Mouse (Mus musculus) liver, embryonic 16.5 days (tissue): Measurements from ENCODE around the gene Tmem242. TPM values are rescaled to one million over a fixed set of nuclear protein-coding genes. Genes with fewer than 3 reads are reported as not detected.
"Not testable (repeated sequence)": the region's sequence is repeated elsewhere in the genome, so short reads cannot be mapped to it uniquely, and the experiment has no call there.

ENCODE experiments used
- ATAC-seq: fragments of 200-750 bp; cut with Nextera tagmentation; 2 replicates; pipeline ENCODE4 v1.8.0; 2017; ENCODE audit warnings: low read depth, mild to moderate bottlenecking, moderate number of reproducible peaks, moderate library complexity
- H3K27ac ChIP-seq: fragments of 300-500 bp; sonication (generic); 2 replicates; pipeline ENCODE4 v1.5.1; 2014; ENCODE audit warnings: mild to moderate bottlenecking, low read length
- H3K27me3 ChIP-seq: fragments of 300-500 bp; sonication (generic); 2 replicates; pipeline ENCODE4 v1.6.1; 2014; ENCODE audit warnings: low read depth, low read length, mixed read lengths; ENCODE audit not compliant: control insufficient read depth, insufficient read depth
- H3K36me3 ChIP-seq: fragments of 300-500 bp; sonication (generic); 2 replicates; pipeline ENCODE4 v1.6.1; 2014; ENCODE audit warnings: mild to moderate bottlenecking; ENCODE audit not compliant: control insufficient read depth, insufficient read depth
- H3K4me1 ChIP-seq: fragments of 300-500 bp; sonication (generic); 2 replicates; pipeline ENCODE4 v1.6.1; 2014; ENCODE audit warnings: low read depth, low read length, mixed read lengths; ENCODE audit not compliant: control insufficient read depth
- H3K4me2 ChIP-seq: fragments of 300-500 bp; sonication (generic); 2 replicates; pipeline ENCODE4 v1.6.1; 2014; ENCODE audit warnings: low read depth, low read length, mixed read lengths
- H3K4me3 ChIP-seq: fragments of 300-500 bp; sonication (generic); 2 replicates; pipeline ENCODE4 v1.5.1; 2014; ENCODE audit warnings: low read depth, mild to moderate bottlenecking, low read length
- H3K9ac ChIP-seq: fragments of 300-500 bp; sonication (generic); 2 replicates; pipeline ENCODE4 v1.6.1; 2014; ENCODE audit warnings: low read depth, low read length
- H3K9me3 ChIP-seq: fragments of 300-500 bp; sonication (generic); replicated peaks from 2 replicates; pipeline ENCODE4 v1.6.1; 2016; ENCODE audit warnings: low read length; ENCODE audit not compliant: control insufficient read depth
- WGBS: fragments of 180-500 bp; shearing (Covaris S2); extraction: QIAGEN DNeasy Blood & Tissue Kit; methylation state at CpG from one replicate; pipeline ENCODE4 v1.1.7; 2014; ENCODE audit not compliant: insufficient replicate concordance; 5-methylcytosine and 5-hydroxymethylcytosine counted together
- polyA plus RNA-seq: library from polyadenylated mRNA; unstranded; fragments of >200 nt; fragmentation: Nextera tagmentation; extraction: Ambion mirVana; gene quantifications from 2 replicates; pipeline ENCODE4 v1.2.1, GENCODE M21; 2015

Gene Tmem242
- polyA plus RNA-seq, 1 experiment from 2014 or later, result 43.0 TPM

- Histone ChIP-seq H3K36me3 (no peaks in the 10 kb centered on the region), H3K27ac (no peak overlapping the region), H3K4me2 (no peak overlapping the region), H3K9me3 (no peaks in the 10 kb centered on the region), H3K4me3 (no peak overlapping the region), H3K9ac (no peak overlapping the region), H3K27me3 (peaks cover 9% of the 10 kb centered on the region; the same call in 1 of the 2 replicates), H3K4me1 (no peaks in the 10 kb centered on the region)
- ATAC-seq, result no peak
- WGBS, result 61% methylated on average over 4 of the region's 4 CpGs
Observed at GRCm38 (mm10) chr17:5453657-5454056, 13.6 kb upstream of the Tmem242 start.

- H3K27me3 ChIP-seq, result peaks cover 8% of the 10 kb centered on the region
- H3K4me3 ChIP-seq, result no peak overlapping the region
- H3K9ac ChIP-seq, result no peak overlapping the region
- WGBS, result 49% methylated on average over 5 of the region's 5 CpGs
- no peak overlapping the region for H3K27ac ChIP-seq
- no peaks in the 10 kb centered on the region for H3K36me3 ChIP-seq
- no peak overlapping the region for H3K4me2 ChIP-seq
- ATAC-seq, result no peak
- no peaks in the 10 kb centered on the region for H3K9me3 ChIP-seq
- H3K4me1 ChIP-seq, result peaks cover 10% of the 10 kb centered on the region
Observed at GRCm38 (mm10) chr17:5443751-5444150, 3.7 kb upstream of the Tmem242 start.

DNA sequence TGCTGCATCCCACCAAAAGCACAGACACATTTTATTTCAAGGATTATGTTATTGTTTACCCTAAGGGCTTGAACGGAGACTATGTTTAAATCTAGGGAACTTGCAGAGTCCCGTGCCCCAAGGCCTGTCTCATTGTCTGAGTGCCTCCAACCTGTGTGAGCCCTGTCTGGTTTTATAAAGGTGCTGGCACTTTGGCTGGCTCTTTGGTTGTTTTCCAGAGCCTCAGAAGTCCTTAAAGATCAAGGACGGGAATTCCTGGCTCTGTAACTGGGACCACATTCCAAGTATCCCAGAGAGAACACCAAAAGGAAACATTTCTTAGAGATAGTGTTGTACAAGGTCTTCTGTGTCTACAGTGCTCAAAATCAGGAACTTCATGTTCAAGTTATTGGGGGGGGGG lies 3.2 kb upstream of the Tmem242 start:
- H3K27ac ChIP-seq, result no peak overlapping the region
- WGBS, result 51% methylated on average over 3 of the region's 3 CpGs
- H3K27me3 ChIP-seq, result peaks cover 8% of the 10 kb centered on the region
- H3K4me1 ChIP-seq, result peaks cover 10% of the 10 kb centered on the region
- H3K9ac ChIP-seq, result no peak overlapping the region
- H3K36me3 ChIP-seq, result no peaks in the 10 kb centered on the region
- no peak overlapping the region for H3K4me3 ChIP-seq
- no peak overlapping the region for H3K4me2 ChIP-seq
- H3K9me3 ChIP-seq, result no peaks in the 10 kb centered on the region
- no peak for ATAC-seq

GRCm38 (mm10) chr17:5442403-5442802 lies 2.3 kb upstream of the Tmem242 start:
- H3K27ac ChIP-seq, H3K27me3 ChIP-seq, H3K9me3 ChIP-seq, H3K4me2 ChIP-seq, H3K36me3 ChIP-seq, H3K4me3 ChIP-seq, ATAC-seq, H3K9ac ChIP-seq: not testable (repeated sequence)
- H3K4me1 ChIP-seq, result peaks cover 10% of the 10 kb centered on the region
- WGBS, result 50% methylated on average over 5 of the region's 5 CpGs

DNA sequence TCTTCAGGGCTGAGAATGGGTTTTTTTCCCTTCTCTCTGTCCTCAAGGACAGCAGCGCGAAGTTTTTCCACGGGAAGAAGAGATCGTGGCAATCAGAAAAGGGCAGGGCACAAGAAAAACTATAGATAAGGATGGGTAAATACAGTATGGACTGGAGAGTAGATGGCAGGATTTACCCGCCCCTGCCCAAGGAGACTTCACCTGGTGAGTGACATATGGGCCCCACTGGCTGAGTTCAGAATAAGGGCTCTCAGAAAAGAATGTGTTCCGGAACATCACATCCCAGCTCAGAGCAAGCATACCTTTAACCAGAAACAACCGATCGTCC lies 264 bp downstream of the Tmem242 start:
- peak overlapping the region; percentile 33; the same call in 1 of the 2 replicates for H3K27ac ChIP-seq
- no peaks in the 10 kb centered on the region for H3K9me3 ChIP-seq
- peak overlapping the region; percentile 67 for H3K4me2 ChIP-seq
- no peaks in the 10 kb centered on the region for H3K27me3 ChIP-seq
- H3K4me3 ChIP-seq, result peak overlapping the region; percentile 71
- peak; percentile 44 for ATAC-seq
- WGBS, result under 1% methylated on average over 8 of the region's 8 CpGs
- H3K4me1 ChIP-seq, result peaks cover 10% of the 10 kb centered on the region
- H3K36me3 ChIP-seq, result no peaks in the 10 kb centered on the region
- peak overlapping the region; percentile 67 for H3K9ac ChIP-seq

- no peak overlapping the region for H3K9ac ChIP-seq
- WGBS, result 75% methylated on average over 9 of the region's 9 CpGs
- no peak for ATAC-seq
- H3K36me3 ChIP-seq, result peaks cover 6% of the 10 kb centered on the region; the same call in 1 of the 2 replicates
- no peak overlapping the region for H3K4me2 ChIP-seq
- no peak overlapping the region for H3K27ac ChIP-seq
- no peaks in the 10 kb centered on the region; the same call in 1 of the 2 replicates for H3K4me1 ChIP-seq
- H3K4me3 ChIP-seq, result no peak overlapping the region
- no peaks in the 10 kb centered on the region for H3K9me3 ChIP-seq
- H3K27me3 ChIP-seq, result no peaks in the 10 kb centered on the region
Observed at GRCm38 (mm10) chr17:5429772-5430133, 10.3 kb downstream of the Tmem242 start.

- H3K9me3 ChIP-seq, result no peaks in the 10 kb centered on the region
- 48% methylated on average over 10 of the region's 10 CpGs for WGBS
- peak; percentile 70 for ATAC-seq
Observed at GRCm38 (mm10) chr17:5429090-5429771, 10.8 kb downstream of the Tmem242 start.

DNA sequence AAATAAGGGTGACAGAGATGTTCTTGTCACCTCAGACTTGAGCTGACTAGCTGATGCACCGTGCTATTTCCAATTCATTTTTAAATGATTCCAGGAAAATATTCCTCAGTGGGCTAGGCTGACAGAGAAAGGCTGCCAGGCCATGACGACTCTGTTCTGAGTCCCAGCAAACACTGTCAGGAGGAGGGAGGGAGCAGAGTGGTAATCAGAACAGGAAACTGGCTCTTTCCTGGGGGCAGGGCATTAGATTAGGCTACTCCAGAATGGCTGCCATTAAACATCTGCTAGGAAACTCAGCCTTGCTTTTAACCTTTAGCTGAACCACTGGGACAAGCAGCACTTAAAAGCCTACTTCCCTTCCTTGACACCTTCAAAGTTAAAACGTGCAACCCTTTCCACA lies 14.9 kb downstream of the Tmem242 start:
- WGBS, result 33% methylated on average over 3 of the region's 3 CpGs
- Histone ChIP-seq H3K4me3 (no peak overlapping the region), H3K9ac (no peak overlapping the region), H3K36me3 (no peaks in the 10 kb centered on the region), H3K27me3 (no peaks in the 10 kb centered on the region), H3K9me3 (no peaks in the 10 kb centered on the region), H3K27ac (no peak overlapping the region), H3K4me1 (no peaks in the 10 kb centered on the region; the same call in 1 of the 2 replicates), H3K4me2 (no peak overlapping the region)
- no peak for ATAC-seq

More at GRCm38 (mm10) chr17:5429090-5429771, 10.8 kb downstream of the Tmem242 start:
- H3K27ac ChIP-seq, result no peak overlapping the region
- H3K4me1 ChIP-seq, result no peaks in the 10 kb centered on the region; the same call in 1 of the 2 replicates
- no peak overlapping the region for H3K4me3 ChIP-seq
- H3K4me2 ChIP-seq, result no peak overlapping the region
- peaks cover 6% of the 10 kb centered on the region; the same call in 1 of the 2 replicates for H3K36me3 ChIP-seq
- no peaks in the 10 kb centered on the region for H3K27me3 ChIP-seq
- H3K9ac ChIP-seq, result no peak overlapping the region

- H3K4me3 ChIP-seq, result no peak overlapping the region
- H3K4me1 ChIP-seq, result no peaks in the 10 kb centered on the region
- H3K4me2 ChIP-seq, result no peak overlapping the region
- no peak overlapping the region for H3K9ac ChIP-seq
- H3K9me3 ChIP-seq, result no peaks in the 10 kb centered on the region
- H3K27ac ChIP-seq, result no peak overlapping the region
- WGBS, result 68% methylated on average over 8 of the region's 8 CpGs
- ATAC-seq, result no peak
- H3K27me3 ChIP-seq, result no peaks in the 10 kb centered on the region
- no peaks in the 10 kb centered on the region; the same call in 1 of the 2 replicates for H3K36me3 ChIP-seq
Observed at GRCm38 (mm10) chr17:5424156-5424555, 15.9 kb downstream of the Tmem242 start.
